Mouse (Mus musculus) MEL-GATA-1-ER (cell line): ENCODE measurements at regions not wholly inside any gene's neighbourhood (a gene's known extent, or its start where the extent isn't known, plus 50 kb on each side); places are given as distances from the start of the nearest gene placed in this dataset.

Source experiments
- DNase-seq: peaks from one replicate; pipeline ENCODE4 v3.0.0-alpha.2; 2012; ENCODE audit warnings: low read depth; ENCODE audit errors: extremely low read depth

- DNase-seq, result no peak
Observed at GRCm38 (mm10) chr3:23592506-23593141, 1516.2 kb downstream of the Tbl1xr1 start.

DNA sequence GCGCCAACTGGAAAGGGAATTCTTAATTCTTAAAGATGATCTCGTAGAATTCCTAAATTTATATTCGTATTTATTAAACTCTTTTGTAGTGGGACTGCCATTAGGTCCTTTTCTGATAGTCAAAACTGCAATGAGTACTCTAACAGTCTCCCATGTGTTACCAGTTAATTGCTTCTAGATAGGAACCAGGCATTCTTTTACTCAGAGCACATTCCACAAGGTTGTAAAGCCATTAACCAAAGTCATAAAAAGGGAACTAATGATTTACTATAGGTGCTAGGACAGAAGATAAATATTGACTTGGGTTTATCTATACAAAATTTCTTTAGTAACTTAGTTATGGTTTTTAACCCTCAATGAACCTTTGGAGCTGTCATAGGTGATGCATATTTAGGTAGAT lies 1525.0 kb downstream of the Tbl1xr1 start:
- DNase-seq, result no peak

DNA sequence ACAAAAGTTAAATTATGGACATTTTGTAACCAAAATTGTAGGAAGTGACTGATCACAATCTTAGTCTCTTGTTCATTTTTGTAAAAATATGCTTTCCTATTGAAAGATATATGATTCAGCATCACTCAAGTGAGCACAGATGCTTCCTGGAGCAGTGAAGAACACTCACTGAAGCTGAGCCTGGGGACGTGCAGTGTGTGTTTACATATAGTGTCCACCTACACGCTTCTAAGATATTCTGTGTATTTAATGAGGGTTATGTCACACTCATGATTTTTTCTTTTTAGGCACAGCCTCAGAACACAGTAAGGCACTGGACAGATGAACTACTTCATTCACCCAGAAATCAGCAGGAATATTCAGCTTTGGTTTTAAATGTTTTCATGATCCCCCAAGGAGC lies 1533.6 kb downstream of the Tbl1xr1 start:
- no peak for DNase-seq

GRCm38 (mm10) chr3:23658585-23659252 lies 1485.3 kb downstream of the Naaladl2 start:
- no peak for DNase-seq

- DNase-seq, result no peak
Observed at GRCm38 (mm10) chr3:23706748-23707147, 1437.3 kb downstream of the Naaladl2 start.
